Mouse (Mus musculus) embryonic facial prominence, embryonic 10.5 days (tissue): Measurements from ENCODE around the gene Ncoa1. TPM values are rescaled to one million over a fixed set of nuclear protein-coding genes. Genes with fewer than 3 reads are reported as not detected.

Experiments used
- DNase-seq: peaks from one replicate; pipeline ENCODE4 v3.0.0-alpha.2; 2017; ENCODE audit warnings: low spot score
- H3K27ac ChIP-seq: fragments of 300-500 bp; sonication (generic); replicated peaks from 2 replicates; pipeline ENCODE4 v1.5.1; 2016; ENCODE audit warnings: mild to moderate bottlenecking
- H3K27me3 ChIP-seq: fragments of 300-500 bp; sonication (generic); replicated peaks from 2 replicates; pipeline ENCODE4 v1.6.1; 2016; ENCODE audit warnings: low read depth, mild to moderate bottlenecking; ENCODE audit not compliant: poor library complexity, severe bottlenecking
- H3K36me3 ChIP-seq: fragments of 300-500 bp; sonication (generic); replicated peaks from 2 replicates; pipeline ENCODE4 v1.6.1; 2016; ENCODE audit warnings: mild to moderate bottlenecking, moderate library complexity
- H3K4me1 ChIP-seq: fragments of 300-500 bp; sonication (generic); 2 replicates; pipeline ENCODE4 v1.6.1; 2016
- H3K4me3 ChIP-seq: fragments of 300-500 bp; sonication (generic); 2 replicates; pipeline ENCODE4 v1.5.1; 2016; ENCODE audit warnings: mild to moderate bottlenecking, moderate library complexity
- H3K9me3 ChIP-seq: fragments of 300-500 bp; sonication (generic); 2 replicates; pipeline ENCODE4 v1.6.1; 2016; ENCODE audit warnings: mild to moderate bottlenecking
- WGBS: fragments of 180-500 bp; shearing (Covaris S2); methylation state at CpG from one replicate; pipeline ENCODE4 v1.1.7; 2016; 5-methylcytosine and 5-hydroxymethylcytosine counted together
- polyA plus RNA-seq: library from polyadenylated mRNA; unstranded; fragments of >200 nt; fragmentation: Nextera tagmentation; extraction: Ambion mirVana; gene quantifications from 2 replicates; pipeline ENCODE4 v1.2.1, GENCODE M21; 2016

The Ncoa1 gene
- polyA plus RNA-seq, 1 experiment from 2014 or later: 2.4 TPM

DNA sequence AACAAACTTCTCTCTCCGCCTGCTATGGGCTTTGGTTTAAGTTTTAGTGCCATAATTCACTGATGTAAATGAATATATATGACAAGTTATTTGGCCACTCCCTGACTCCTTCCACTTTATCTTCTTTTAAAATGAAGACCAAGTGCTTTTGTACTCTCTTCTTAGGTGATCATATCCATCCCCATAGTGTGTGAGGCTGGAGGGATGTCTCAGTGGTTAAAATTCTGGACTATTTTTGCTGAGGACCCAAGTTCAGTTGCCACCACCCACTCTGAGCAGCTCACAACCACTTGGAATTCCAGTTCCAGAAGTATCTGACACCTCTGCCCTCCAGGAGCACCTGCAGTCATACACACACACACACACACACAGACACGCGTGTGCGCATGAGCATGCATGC, 23.5 kb upstream of the Ncoa1 start:
- no peaks in the 10 kb centered on the region for H3K4me1 ChIP-seq
- no peaks in the 10 kb centered on the region for H3K27me3 ChIP-seq
- H3K27ac ChIP-seq: no peak overlapping the region
- no peaks in the 10 kb centered on the region for H3K36me3 ChIP-seq
- no peak for DNase-seq
- 92% methylated on average over 4 of the region's 4 CpGs for WGBS
- H3K4me3 ChIP-seq: no peak overlapping the region
- no peaks in the 10 kb centered on the region for H3K9me3 ChIP-seq

DNA sequence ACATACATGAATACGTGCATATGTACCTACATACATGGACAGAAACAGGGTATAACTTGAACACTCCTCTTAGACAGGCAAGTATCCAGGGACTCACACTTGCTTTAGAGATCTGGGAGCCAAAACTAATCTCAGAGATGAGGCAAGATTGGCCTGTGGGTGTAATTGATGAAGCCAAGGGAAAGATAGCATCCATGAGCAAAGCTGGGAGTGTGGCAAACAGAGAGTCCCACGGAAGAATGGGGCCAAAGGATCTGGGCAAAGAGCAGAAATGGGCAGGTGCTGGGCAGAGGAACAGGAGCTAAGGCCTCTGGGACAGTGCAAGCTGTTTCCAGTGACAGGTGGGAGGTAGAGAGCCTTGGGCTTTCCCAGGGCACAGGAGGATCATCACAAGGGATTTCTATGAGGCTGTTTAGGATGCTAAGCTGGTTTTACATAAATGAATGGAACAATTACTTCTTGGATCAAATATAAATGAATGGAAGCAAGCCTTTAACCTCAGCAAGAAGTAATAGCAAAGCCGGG, 22.7 kb upstream of the Ncoa1 start:
- 84% methylated on average over 3 of the region's 3 CpGs for WGBS
- DNase-seq: no peak
- Histone ChIP-seq H3K9me3 (no peaks in the 10 kb centered on the region), H3K36me3 (no peaks in the 10 kb centered on the region), H3K27me3 (no peaks in the 10 kb centered on the region), H3K4me3 (no peak overlapping the region), H3K27ac (no peak overlapping the region), H3K4me1 (no peaks in the 10 kb centered on the region)

DNA sequence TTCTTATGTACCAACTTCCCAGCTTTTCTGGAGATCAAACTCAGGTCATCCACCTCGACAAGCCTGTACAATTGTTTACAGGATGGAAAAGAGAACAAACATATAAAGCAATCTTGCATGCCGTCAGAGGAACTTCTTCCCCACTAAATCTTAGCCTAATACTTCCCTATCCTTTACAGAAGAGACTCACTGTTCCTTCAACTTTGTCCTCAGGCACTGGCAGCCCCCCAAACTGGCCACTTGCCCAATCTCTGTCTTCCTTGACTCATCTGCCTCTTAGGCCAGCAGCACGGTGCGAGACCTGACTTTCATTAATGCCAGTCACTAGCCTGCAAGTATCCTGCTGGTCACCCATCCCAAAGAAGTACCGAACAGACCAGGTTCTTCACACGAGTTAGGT, 11.4 kb upstream of the Ncoa1 start:
- Histone ChIP-seq H3K27me3 (no peaks in the 10 kb centered on the region), H3K4me3 (no peak overlapping the region), H3K9me3 (no peaks in the 10 kb centered on the region), H3K36me3 (no peaks in the 10 kb centered on the region), H3K4me1 (peaks cover 3% of the 10 kb centered on the region; the same call in 1 of the 2 replicates), H3K27ac (no peak overlapping the region)
- 83% methylated on average over 6 of the region's 6 CpGs for WGBS
- no peak for DNase-seq

DNA sequence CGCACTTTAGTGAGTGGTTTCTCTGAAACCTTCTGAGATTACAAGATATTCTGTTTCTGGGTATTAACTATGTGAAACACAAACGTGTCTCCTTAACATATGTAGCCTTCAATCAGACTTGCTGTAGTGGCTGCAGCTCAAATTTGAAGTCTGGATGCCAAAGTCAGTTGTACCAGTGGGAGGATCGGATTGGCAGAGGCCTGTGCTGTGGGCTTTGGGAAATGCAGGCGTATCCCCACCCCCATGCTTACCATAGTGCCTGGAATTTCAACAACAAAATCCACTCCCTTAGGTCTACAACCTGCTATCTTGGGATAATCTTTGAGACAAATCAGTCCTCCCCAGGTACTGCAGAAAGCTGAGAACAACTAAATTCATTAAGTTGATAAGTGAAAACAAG, 6.4 kb upstream of the Ncoa1 start:
- 80% methylated on average over 4 of the region's 4 CpGs for WGBS
- Histone ChIP-seq H3K36me3 (no peaks in the 10 kb centered on the region), H3K4me3 (no peak overlapping the region), H3K9me3 (no peaks in the 10 kb centered on the region), H3K27me3 (peaks cover 8% of the 10 kb centered on the region), H3K4me1 (peaks cover 7% of the 10 kb centered on the region; the same call in 1 of the 2 replicates), H3K27ac (no peak overlapping the region)
- no peak for DNase-seq

DNA sequence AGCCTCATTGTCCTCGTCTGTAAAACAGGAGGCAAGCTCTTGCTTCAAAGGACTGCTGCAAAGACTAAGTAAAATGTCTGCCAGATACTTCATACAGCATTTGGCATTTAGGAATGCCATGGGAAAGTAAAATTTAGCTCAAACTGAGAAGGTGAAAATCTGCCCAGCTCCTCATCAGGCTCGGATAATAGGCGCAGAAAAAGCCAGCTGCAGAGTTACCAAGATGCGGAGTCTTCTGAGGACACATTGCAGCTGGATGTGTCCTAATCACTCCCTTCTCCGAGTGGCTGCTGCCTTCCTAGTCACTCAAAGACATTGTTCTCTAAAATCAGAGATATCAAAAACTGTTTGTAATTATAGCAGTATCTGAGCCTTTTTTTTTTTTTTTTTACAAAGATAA, 4.7 kb upstream of the Ncoa1 start:
- DNase-seq: no peak
- Histone ChIP-seq H3K9me3 (no peaks in the 10 kb centered on the region), H3K27ac (no peak overlapping the region), H3K4me1 (peaks cover 10% of the 10 kb centered on the region), H3K4me3 (no peak overlapping the region), H3K36me3 (no peaks in the 10 kb centered on the region), H3K27me3 (peaks cover 14% of the 10 kb centered on the region)
- WGBS: 69% methylated on average over 5 of the region's 5 CpGs

DNA sequence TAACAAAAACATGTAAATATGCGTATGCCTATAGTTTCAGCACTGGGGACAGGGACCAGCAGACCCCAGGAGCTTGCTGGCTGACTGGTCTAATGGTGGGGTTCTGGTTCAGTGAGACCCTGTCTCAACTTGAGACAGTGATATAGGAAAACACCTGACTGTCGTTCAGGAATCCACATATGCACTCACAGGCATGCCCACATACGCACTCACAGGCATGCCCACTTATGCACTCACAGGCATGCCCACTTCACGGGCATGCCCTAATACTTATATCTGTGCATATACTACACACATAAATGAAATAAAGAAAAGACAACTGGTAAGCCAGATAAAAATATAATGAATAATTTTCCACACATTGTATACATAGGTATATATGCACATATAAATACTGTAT, 3.3 kb upstream of the Ncoa1 start:
- no peak overlapping the region for H3K27ac ChIP-seq
- peaks cover 18% of the 10 kb centered on the region for H3K4me1 ChIP-seq
- WGBS: 90% methylated on average over 4 of the region's 4 CpGs
- H3K4me3 ChIP-seq: no peak overlapping the region
- no peak for DNase-seq
- no peaks in the 10 kb centered on the region for H3K36me3 ChIP-seq
- H3K9me3 ChIP-seq: no peaks in the 10 kb centered on the region
- peaks cover 25% of the 10 kb centered on the region for H3K27me3 ChIP-seq

DNA sequence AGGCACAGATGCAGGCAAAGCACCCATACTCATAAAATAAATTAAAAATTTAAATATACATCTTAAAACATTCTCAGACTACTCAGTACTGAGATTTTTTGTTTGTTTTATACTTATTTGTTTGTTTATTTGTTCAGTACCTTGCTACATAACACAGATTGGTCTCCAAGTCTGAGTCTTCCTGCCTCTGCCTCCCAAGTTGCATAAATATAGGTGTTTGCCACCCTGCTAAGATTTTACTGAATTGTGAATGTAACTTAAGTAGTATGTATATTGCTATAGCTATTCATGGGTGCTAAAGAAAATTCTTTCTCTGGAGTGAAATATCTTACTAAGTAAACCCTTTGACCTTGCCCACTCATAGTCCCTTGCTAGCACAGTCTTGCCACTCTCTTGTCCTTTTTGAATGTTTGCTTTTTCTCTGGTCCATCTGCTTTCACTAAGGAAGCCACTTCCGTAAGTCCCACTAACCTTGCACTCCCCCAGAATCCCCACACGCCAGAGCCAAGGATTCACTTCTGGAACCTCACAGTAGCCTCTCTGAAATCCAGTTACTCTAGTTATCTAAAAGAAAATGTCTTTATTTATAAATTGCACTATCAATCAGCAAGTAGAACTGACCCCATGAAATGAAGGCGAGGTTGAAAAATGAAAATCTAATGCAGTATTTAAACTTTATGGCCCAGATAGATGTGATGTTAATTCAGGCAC, 2.3 kb upstream of the Ncoa1 start:
- peaks cover 22% of the 10 kb centered on the region for H3K4me1 ChIP-seq
- H3K4me3 ChIP-seq: no peak overlapping the region
- no peak for DNase-seq
- no peaks in the 10 kb centered on the region for H3K9me3 ChIP-seq
- peaks cover 34% of the 10 kb centered on the region for H3K27me3 ChIP-seq
- H3K36me3 ChIP-seq: no peaks in the 10 kb centered on the region
- H3K27ac ChIP-seq: no peak overlapping the region
- 72% methylated on average over 3 of the region's 3 CpGs for WGBS

DNA sequence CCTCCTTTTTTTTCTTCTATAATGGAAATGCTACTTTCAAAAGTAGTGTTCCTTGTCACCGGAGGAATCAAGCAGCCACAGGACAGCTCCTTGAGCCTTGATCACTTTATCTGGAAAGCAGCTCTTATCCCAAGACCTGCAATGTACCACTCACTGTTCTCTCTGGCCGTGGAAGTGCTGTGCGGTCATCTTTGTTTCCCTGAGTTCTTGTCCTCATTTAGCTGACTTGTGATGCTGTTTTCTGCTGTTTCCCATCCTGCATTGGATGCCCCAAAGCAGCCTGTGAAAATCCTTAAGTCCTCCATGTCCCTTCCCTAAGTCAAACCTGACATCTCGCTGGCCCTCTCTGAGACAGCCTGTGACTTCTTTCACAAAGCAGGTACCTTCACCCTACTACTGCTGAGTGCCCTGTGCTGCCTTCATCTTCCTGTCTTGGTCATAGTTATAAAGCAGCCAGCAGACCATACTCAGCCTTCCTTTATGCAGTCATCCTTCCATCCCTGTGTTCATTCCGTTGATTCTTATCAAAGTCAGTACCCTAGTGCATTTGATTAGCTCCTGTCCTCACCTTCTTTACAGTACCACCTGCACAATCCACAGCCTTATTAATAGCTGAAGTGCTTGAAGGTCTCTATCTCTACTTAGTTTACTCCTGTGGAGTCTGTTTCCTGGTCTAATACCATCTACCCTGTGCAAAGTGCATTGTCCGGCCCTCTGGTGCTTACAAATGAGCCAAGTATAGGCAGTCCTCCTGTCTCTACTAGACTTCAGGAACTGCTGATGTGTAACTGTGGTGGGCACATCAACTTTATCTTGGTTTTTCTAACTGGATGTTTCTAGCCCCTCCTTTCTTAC, 1.2 kb upstream of the Ncoa1 start:
- H3K27me3 ChIP-seq: peaks cover 46% of the 10 kb centered on the region
- no peak overlapping the region for H3K4me3 ChIP-seq
- H3K9me3 ChIP-seq: no peaks in the 10 kb centered on the region
- 75% methylated on average over 6 of the region's 6 CpGs for WGBS
- no peak overlapping the region; the same call in 1 of the 2 replicates for H3K27ac ChIP-seq
- no peaks in the 10 kb centered on the region for H3K36me3 ChIP-seq
- H3K4me1 ChIP-seq: peaks cover 26% of the 10 kb centered on the region
- no peak for DNase-seq

DNA sequence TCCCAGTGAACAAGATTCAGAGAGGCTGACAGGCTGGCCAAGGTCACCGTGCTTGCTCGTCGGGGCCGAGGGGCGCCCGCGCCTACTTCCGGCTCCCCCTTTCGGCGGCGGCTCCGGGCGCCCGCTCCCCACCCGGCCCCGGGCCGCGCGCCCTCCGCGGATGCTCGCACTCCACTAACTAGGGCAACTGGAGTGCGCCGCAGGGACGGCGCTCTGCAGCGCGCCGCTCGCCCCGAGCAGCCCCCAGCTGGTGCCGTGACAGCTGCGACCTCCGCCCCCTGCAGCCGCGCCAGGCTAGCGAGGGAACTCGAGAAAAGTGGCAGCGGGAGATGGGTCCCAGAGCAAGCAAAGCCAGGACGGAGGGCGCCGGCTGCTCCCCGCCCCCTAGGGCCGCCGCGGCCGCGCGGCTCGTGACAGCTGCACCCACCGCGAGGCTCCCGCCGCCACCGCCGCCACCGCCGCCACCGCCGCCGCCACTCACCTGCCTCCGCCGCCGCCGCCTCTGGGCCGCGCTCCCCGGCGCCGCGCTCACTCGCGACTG, 621 bp downstream of the Ncoa1 start:
- peaks cover 53% of the 10 kb centered on the region for H3K27me3 ChIP-seq

DNA sequence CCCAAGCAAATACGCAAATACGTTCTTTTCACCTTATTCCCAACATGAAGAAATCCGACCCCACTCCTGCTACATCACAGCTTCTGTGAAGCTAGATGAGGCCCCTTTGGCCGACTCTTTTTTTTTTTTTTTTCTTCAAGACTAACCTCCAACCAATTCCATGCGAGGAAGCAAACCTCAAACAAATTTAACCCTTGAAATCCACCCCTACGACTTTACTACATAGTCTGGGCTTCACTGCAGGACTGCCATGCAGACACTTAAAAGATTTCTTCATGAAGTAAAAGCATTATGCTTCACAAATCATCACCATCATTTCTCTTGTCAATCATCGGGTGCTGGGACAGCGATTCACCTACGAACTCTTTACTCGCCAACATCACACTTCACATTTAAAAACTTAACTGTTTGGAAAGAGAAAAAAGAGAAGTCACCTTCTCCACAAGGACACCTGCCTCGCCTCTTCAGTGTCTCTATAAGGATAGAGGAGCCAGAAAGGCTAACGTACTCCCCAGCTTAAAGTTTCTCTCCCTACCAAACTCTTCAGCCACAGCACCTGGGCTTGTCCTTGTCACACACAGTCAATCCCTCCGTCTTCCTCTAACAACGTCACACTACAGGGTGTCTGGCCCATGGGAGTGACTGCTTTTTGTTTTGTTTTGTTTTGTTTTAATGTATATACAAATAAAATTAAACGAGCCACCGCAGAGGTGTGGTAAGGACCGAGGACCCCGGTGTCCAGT, 1.6 kb downstream of the Ncoa1 start:
- Histone ChIP-seq H3K36me3 (no peaks in the 10 kb centered on the region), H3K4me3 (peak overlapping the region; percentile 85), H3K9me3 (no peaks in the 10 kb centered on the region), H3K27me3 (peaks cover 53% of the 10 kb centered on the region), H3K4me1 (peaks cover 22% of the 10 kb centered on the region), H3K27ac (no peak overlapping the region)
- WGBS: 9% methylated on average over 18 of the region's 18 CpGs
- peak; percentile 21 for DNase-seq

More for the DNA sequence above, 621 bp downstream of the Ncoa1 start:
- peak; percentile 75 for DNase-seq
- peaks cover 22% of the 10 kb centered on the region for H3K4me1 ChIP-seq
- WGBS: 7% methylated on average over 73 of the region's 73 CpGs
- H3K9me3 ChIP-seq: no peaks in the 10 kb centered on the region
- H3K27ac ChIP-seq: peak overlapping the region; percentile 93
- H3K4me3 ChIP-seq: peak overlapping the region; percentile 85
- no peaks in the 10 kb centered on the region for H3K36me3 ChIP-seq

DNA sequence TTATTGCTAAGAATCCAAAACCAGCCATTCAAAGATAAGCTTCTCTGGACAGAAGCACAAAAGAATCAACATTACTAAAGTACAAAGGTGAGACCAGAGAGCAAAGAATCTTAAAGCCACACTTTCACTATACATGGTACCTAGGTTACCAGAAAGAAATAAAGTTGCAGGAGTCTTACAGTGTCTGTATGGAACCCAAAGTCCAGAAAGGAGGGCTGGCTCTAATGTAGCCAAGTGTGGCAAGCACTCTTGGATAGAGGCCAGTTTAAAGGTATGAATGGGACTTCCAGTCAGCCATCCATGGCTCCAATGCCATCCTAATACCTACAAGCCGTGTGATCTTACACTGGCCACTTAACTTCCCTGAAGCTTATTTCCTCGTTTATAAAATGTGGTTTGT, 7.9 kb downstream of the Ncoa1 start:
- peaks cover 17% of the 10 kb centered on the region for H3K27me3 ChIP-seq
- DNase-seq: no peak
- no peak overlapping the region for H3K4me3 ChIP-seq
- H3K4me1 ChIP-seq: peaks cover 3% of the 10 kb centered on the region; the same call in 1 of the 2 replicates
- no peaks in the 10 kb centered on the region for H3K9me3 ChIP-seq
- no peaks in the 10 kb centered on the region for H3K36me3 ChIP-seq
- WGBS: 68% methylated on average over 2 of the region's 2 CpGs
- H3K27ac ChIP-seq: no peak overlapping the region

DNA sequence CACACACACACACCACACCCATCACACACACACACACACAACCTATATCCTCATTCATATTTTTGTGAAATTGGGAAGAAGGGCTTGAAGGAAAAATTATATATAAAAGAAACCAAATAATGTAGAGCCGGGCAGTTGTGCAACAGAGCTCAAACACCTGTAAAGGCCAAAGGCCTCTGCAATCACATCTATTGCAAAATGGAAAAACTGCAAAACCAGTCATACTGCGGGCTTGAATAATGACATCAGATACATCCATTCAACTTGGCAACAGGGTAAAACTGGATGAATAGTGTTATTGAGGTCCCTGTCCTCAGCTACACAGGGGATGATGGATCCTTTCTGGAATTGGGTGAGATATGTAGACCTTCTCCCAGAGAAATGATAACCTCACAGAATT, 13.3 kb downstream of the Ncoa1 start:
- no peaks in the 10 kb centered on the region for H3K4me1 ChIP-seq
- H3K27me3 ChIP-seq: no peaks in the 10 kb centered on the region
- 93% methylated on average over 2 of the region's 2 CpGs for WGBS
- no peaks in the 10 kb centered on the region for H3K36me3 ChIP-seq
- H3K4me3 ChIP-seq: no peak overlapping the region
- no peak for DNase-seq
- H3K9me3 ChIP-seq: no peaks in the 10 kb centered on the region
- H3K27ac ChIP-seq: no peak overlapping the region
